Comparison of ENCODE assay signal across 9 mouse cellular contexts in the genomic region with DNA sequence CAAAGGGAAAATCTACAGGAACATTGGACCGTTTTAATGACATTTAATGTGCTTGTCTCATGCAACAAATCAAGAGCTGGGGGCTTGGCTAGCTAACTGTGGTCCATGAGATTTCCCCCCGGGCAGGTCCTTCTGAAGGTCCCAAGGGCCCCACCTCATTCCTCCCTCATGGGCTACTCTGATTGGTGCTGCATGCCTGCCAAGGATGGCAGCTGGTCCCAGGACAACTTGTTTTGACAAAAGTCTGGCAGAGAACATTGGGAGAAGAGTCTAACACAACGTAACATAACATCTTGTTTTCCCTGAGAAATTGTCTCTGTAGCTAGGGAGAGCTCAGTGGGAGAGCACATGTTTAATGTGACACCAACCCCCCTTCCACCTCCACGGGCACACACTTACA.
DNase-seq lines count a peak whose midpoint lies in the region; ATAC-seq lines count a peak whose summit lies in the region.
"Had no signal": no experiment of that assay in that cellular context is flagged by ENCODE, and none has a peak within 500 bp of the region (broad histone marks: within the 10 kb centered on the region; RNA-seq: fewer than 3 reads in every experiment).

No protein-coding gene starts in this region.

- H3K36me3 ChIP-seq in forebrain, embryonic 13.5 days (ENCODE audit: poor library complexity, severe bottlenecking), result no peaks in the 10 kb centered on the region
- no peaks in the 10 kb centered on the region for H3K36me3 ChIP-seq in forebrain, embryonic 11.5 days (ENCODE audit: control insufficient read depth, insufficient read depth, low read length)

- no peak overlapping the region for H3K4me2 ChIP-seq in forebrain, embryonic 13.5 days
- no peak overlapping the region for H3K4me2 ChIP-seq in forebrain, embryonic 11.5 days (ENCODE audit: low read depth, low read length, severe bottlenecking)

- peak; percentile 28; the same call in 1 of the 2 replicates for ATAC-seq in forebrain, embryonic 13.5 days
- ATAC-seq in forebrain, embryonic 11.5 days (replicated peaks; ENCODE audit: low FRiP score), result no peak

- no peak overlapping the region for H3K4me3 ChIP-seq in forebrain, embryonic 13.5 days
- no peak overlapping the region for H3K4me3 ChIP-seq in forebrain, embryonic 11.5 days (ENCODE audit: low read depth, low read length)

- no peak overlapping the region for H3K9ac ChIP-seq in forebrain, embryonic 13.5 days
- H3K9ac ChIP-seq in forebrain, embryonic 11.5 days (ENCODE audit: low read length), result no peak overlapping the region; the same call in 1 of the 2 replicates
- H3K9ac ChIP-seq: liver, embryonic 14.5 days had no signal

- H3K27me3 ChIP-seq in forebrain, embryonic 13.5 days, result no peaks in the 10 kb centered on the region
- H3K27me3 ChIP-seq in forebrain, embryonic 11.5 days (ENCODE audit: control insufficient read depth, insufficient read depth, low read length), result no peaks in the 10 kb centered on the region

- WGBS in forebrain, embryonic 13.5 days, result 59% methylated on average over 4 of the region's 4 CpGs
- 80% methylated on average over 4 of the region's 4 CpGs for WGBS in forebrain, embryonic 11.5 days

- intact Hi-C loops in left cerebral cortex, postnatal 36 days (cut with DNase I), result loop anchor here (5.0 kb wide), 1 partner anchor 114 kb away; no protein-coding TSS in a partner anchor

- H3K27ac ChIP-seq in forebrain, embryonic 13.5 days, result peak overlapping the region; percentile 92
- no peak overlapping the region for H3K27ac ChIP-seq in forebrain, embryonic 11.5 days (ENCODE audit: low read depth, low read length)
- H3K27ac ChIP-seq: liver, embryonic 14.5 days had no signal

- no peaks in the 10 kb centered on the region; the same call in 1 of the 2 replicates for H3K9me3 ChIP-seq in forebrain, embryonic 13.5 days (replicated peaks)
- H3K9me3 ChIP-seq in forebrain, embryonic 11.5 days (ENCODE audit: control insufficient read depth, low read length), result no peaks in the 10 kb centered on the region

- no peak for DNase-seq in forebrain, embryonic 11.5 days (ENCODE audit: low spot score)
- peak; percentile 25 for DNase-seq in MN1 (ENCODE audit: low spot score)
- peak; percentile 43 for DNase-seq in gastrocnemius, postnatal 25 days
- peak; percentile 50 to 76 for DNase-seq in layer of hippocampus, adult 18-20 months (ENCODE audit: low spot score in 2 of 2)
- DNase-seq in natural killer cell, adult 2 months (ENCODE audit: low spot score in 2 of 2), result no peak
- no peak for DNase-seq in left cerebral cortex, postnatal 36 days (ENCODE audit: low spot score in 2 of 2)
- no peak for DNase-seq in adrenal gland, adult 8-10 months

- H3K4me1 ChIP-seq in forebrain, embryonic 13.5 days, result peaks cover 61% of the 10 kb centered on the region
- peaks cover 7% of the 10 kb centered on the region; the same call in 1 of the 2 replicates for H3K4me1 ChIP-seq in forebrain, embryonic 11.5 days (replicated peaks; ENCODE audit: control insufficient read depth, insufficient read depth, low read length)

Comparison
In these comparisons a context has a peak if more than half of its experiments do, and no peak if none do; other contexts are left out.
1. DNase-seq: peak in MN1 (single experiment), gastrocnemius, postnatal 25 days (single experiment) and layer of hippocampus, adult 18-20 months (2 of 2); none in forebrain, embryonic 11.5 days (single experiment), natural killer cell, adult 2 months (0 of 2), left cerebral cortex, postnatal 36 days (0 of 2) and adrenal gland, adult 8-10 months (single experiment).